Mouse (Mus musculus) cerebellum, adult 9-10 months (tissue): ENCODE measurements around the gene Kcnk6.
"Not testable (repeated sequence)": the region's sequence is repeated elsewhere in the genome, so short reads cannot be mapped to it uniquely, and the experiment has no call there.

Experiments
- DNase-seq: peaks from one replicate; pipeline ENCODE4 v3.0.0; 2022

Kcnk6 gene

GRCm38 (mm10) chr7:29194230-29194629 is 38.1 kb downstream of the Kcnk6 start:
- DNase-seq = not testable (repeated sequence)

- peak; percentile 54 for DNase-seq
These were observed 51.0 kb downstream of the Kcnk6 start for GRCm38 (mm10) chr7:29181323-29181722.

- DNase-seq = no peak
These were observed 51.5 kb downstream of the Kcnk6 start for GRCm38 (mm10) chr7:29180854-29181236.

GRCm38 (mm10) chr7:29180077-29180853 is 52.0 kb downstream of the Kcnk6 start, which contains the start of gene Psmd8:
TSS of gene Psmd8 (minus strand) at chr7:29180701.
- DNase-seq = peak; percentile 98

GRCm38 (mm10) chr7:29179323-29179722 is 53.0 kb downstream of the Kcnk6 start:
- peak; percentile 41 for DNase-seq

GRCm38 (mm10) chr7:29178106-29178505 is 54.2 kb downstream of the Kcnk6 start:
- DNase-seq = peak; percentile 59

- DNase-seq = peak; percentile 33
These were observed 59.8 kb downstream of the Kcnk6 start for GRCm38 (mm10) chr7:29172390-29173016.
